Mouse (Mus musculus): ENCODE results near the gene Dnajb4.

Gene Dnajb4

GRCm38 (mm10) chr3:152180624-152181023 lies 29.5 kb downstream of the Dnajb4 start:
- in situ Hi-C loops (cut with MboI, MseI) = no loop called here

GRCm38 (mm10) chr3:152179285-152179684 lies 30.8 kb downstream of the Dnajb4 start:
- in situ Hi-C loops (cut with MboI, MseI) = no loop called here

DNA sequence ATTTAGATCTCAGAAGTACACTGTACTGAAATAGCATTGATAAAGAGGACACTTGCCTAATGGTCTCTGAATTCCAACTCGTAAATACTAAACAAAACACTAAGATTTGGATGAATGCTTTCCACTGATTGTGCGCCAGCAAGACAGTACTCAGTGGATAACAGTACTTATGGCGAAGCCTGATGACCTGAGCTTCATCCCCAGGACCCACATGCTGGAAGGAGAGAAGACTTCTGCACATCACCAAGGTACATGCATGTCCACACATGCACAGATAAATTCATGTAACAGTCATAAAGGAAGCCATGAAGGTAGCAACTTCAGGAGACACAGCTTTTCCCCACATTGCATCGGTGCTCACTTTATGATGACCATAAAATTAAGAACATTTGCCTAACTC lies 31.3 kb downstream of the Dnajb4 start:
- in situ Hi-C loops (cut with MboI, MseI) = no loop called here

DNA sequence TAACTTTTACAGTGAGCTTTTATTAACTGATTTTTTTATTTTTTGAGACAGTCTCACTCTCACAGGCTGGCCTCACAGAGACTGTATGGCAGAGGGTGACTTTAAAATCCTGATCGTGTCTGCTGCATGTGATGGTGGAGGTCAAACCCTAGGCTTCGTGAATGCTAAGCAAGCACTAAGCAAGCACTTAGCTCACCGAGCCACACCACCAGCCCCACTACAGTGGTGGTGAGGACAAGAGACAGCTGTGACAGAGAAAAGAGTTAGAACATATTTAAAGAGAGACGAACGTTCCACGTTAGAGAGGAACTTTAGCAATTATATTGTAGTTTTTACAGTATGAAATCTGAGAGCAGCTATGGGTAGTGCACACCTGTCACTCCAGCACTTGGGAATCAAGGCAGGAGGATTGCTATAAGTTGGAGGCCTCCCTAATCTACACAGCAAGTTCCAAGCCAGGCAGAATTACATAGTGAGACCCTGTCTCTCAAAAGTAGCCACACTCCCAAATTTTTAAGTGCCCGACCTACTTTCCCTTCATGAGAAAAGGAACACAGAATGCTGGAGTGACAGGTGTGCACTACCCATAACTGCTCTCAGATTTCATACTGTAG lies 37.7 kb downstream of the Dnajb4 start:
- in situ Hi-C loops (cut with MboI, MseI) = no loop called here

GRCm38 (mm10) chr3:152171862-152172261 lies 38.2 kb downstream of the Dnajb4 start:
- in situ Hi-C loops (cut with MboI, MseI) = no loop called here

DNA sequence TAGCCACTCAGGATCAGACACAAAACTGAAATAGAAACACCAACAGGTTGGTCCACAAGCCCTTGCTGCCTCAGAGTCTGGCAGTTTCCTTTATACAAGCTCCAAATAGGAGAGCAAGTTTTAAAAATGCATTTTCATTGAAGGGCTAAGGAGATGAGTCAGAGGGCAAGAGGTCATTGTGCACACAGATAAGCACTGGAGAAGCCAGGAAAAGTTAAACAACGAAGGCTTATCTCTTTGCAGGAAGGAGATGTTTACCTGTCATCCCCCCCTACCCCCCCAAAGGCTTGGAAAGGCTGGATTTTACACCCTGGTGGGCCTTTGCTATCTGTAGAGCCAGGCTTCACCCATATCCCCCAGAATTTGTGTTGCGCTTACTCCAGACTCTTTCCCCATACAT lies 38.9 kb downstream of the Dnajb4 start:
- in situ Hi-C loops (cut with MboI, MseI) = no loop called here

DNA sequence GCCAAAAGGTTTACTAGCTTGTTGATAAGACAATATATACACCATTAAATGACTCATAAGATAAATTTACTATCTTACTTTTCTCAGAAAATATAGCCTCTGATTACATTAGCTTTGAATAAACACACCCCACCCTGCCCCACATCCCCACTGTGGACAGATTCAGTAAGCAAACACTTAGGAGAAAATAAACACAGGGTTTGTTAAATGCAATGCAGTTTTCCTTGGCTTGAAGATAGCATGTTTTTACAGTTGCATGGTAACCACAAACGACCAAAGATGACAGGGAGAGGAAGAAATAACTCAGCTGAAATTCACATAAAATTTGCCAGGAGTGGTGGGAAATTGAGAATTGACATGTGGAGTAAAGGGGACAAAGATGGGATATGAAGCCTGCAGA lies 39.7 kb downstream of the Dnajb4 start:
- in situ Hi-C loops (cut with MboI, MseI) = no loop called here

DNA sequence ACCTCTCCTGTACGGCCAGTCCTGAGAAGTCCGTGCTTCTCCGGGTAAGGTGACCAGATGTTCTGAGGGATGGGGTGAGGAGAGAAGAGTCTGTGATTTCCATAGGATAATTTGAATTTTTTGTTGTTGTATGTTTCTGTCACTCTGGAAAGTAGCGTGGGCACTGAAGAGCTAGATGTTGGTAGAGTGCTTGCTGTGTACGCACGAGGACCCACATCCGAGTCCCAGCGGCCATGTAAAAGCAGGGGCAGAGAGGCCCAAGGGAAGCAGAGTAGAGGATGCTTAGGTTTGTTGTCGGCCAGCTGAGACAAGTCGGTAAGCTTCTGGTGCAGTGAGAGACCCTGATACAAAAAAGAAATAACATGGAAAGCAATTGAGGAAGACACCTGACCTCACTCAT lies 42.1 kb downstream of the Dnajb4 start:
- in situ Hi-C loops (cut with MboI, MseI) = loop anchor here in 1 of 2 experiments (10.0 kb wide), 1 partner anchor 547 kb away; the partner anchor contains the start of gene Pigk

DNA sequence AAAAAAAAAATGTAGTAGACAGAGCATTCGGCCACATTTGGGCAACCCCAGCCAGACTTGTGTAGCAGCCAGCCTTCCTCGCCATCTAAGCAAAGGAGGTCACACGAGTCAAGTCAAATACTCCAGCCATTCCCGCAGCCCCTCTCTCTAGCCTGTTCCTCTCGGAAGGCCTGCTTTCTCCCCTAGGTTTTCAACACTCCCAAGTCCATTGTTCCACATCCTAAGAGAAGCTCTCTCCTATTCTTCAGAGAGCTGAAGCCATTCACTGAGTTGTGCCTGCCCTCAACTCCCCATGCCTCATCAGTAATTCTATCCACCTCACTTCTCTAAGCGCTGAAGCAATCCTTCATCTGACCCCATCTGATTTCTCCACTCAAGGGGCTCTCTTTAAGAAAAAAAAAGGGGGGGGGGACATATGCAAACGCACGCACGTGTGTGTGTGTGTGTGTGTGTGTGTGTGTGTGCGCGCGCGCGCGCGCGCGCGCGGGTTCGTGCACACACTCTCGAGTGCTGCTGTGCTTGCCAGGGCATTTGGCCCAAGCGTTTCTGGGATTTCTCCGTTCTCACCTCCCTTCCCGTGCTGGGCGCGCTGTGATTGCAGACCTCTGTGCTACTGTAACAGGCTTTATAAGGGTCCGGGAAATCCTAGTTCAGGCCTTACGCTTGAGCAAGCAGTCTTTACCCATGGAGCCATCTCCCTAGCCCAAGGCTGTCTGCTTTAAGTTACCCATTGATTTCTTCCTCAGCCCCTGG lies 43.2 kb downstream of the Dnajb4 start:
- in situ Hi-C loops (cut with MboI, MseI) = loop anchor here in 1 of 2 experiments (10.0 kb wide), 1 partner anchor 548 kb away; the partner anchor contains the start of gene Pigk

GRCm38 (mm10) chr3:152166099-152166423 lies 44.0 kb downstream of the Dnajb4 start, which contains the start of gene Gipc2:
Gene Gipc2, minus strand, starts transcription at chr3:152166230.
- in situ Hi-C loops (cut with MboI, MseI) = loop anchor here in 1 of 2 experiments (10.0 kb wide), 1 partner anchor 549 kb away; the partner anchor contains the start of gene Pigk

- in situ Hi-C loops (cut with MboI, MseI) = loop anchor here in 1 of 2 experiments (10.0 kb wide), 1 partner anchor 549 kb away; the partner anchor contains the start of gene Pigk
Observed at GRCm38 (mm10) chr3:152165351-152166098, 44.6 kb downstream of the Dnajb4 start.

- in situ Hi-C loops (cut with MboI, MseI) = loop anchor here in 1 of 2 experiments (10.0 kb wide), 1 partner anchor 550 kb away; the partner anchor contains the start of gene Pigk
Observed at GRCm38 (mm10) chr3:152165014-152165350, 45.1 kb downstream of the Dnajb4 start.

GRCm38 (mm10) chr3:152163320-152163719 lies 46.8 kb downstream of the Dnajb4 start:
- in situ Hi-C loops (cut with MboI, MseI) = loop anchor here in 1 of 2 experiments (10.0 kb wide), 1 partner anchor 551 kb away; the partner anchor contains the start of gene Pigk

- in situ Hi-C loops (cut with MboI, MseI) = loop anchor here in 1 of 2 experiments (10.0 kb wide), 1 partner anchor 554 kb away; the partner anchor contains the start of gene Pigk
Observed at GRCm38 (mm10) chr3:152160607-152161006, 49.5 kb downstream of the Dnajb4 start.

DNA sequence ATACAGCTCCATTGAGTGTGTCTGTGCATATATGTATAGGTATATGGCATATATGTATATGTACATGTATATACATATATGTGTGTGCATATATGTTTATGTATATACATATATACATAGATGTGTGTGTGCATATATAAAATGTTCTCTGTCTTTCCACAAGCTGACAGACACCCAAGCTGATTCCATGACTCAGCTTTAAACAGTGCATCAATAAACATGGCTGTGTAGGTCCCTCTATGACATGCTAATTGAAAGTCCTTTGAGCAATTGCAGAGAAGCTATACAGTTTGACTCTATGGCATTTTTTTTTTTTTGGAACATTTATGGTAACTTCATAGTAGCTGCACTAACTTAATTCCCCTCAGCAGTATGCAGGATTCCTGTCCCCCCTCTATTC lies 50.8 kb downstream of the Dnajb4 start:
- in situ Hi-C loops (cut with MboI, MseI) = loop anchor here in 1 of 2 experiments (10.0 kb wide), 1 partner anchor 1585 kb away; no protein-coding TSS in a partner anchor

- in situ Hi-C loops (cut with MboI, MseI) = loop anchor here in 1 of 2 experiments (10.0 kb wide), 1 partner anchor 1586 kb away; no protein-coding TSS in a partner anchor
Observed at GRCm38 (mm10) chr3:152158344-152159291, 51.5 kb downstream of the Dnajb4 start.

DNA sequence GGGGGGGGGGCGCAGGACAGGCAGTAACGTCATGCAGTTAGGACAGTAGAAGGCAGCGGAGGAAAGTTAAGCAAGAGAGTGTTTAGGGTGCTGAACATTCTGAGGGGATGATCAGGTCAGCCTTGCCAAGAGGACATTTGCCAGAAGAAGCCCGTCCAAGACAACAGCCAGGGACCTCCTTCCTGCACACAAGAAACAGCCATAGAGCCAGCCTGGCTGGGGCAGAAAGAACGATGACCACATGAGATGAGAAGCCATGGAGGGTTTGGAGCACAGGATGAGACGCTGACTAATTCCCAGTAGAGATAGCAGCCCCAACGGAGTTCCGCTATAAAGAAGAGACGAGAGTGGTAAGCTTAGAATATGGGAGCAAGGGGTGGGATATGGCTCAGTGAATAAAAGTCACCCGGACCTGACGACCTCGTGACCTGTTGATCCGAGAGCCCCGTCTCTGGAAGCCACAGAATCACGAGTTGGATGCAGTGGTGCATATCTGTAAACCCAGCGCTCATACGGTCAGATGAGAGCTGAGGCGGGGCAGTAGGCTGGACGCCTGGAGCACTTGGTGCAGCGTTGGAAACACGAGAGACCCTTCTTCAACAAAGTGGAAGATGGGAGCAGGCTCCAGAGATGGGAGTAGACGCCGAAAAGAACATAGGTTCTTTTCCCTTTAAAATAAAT lies 53.1 kb downstream of the Dnajb4 start:
- in situ Hi-C loops (cut with MboI, MseI) = loop anchor here in 1 of 2 experiments (10.0 kb wide), 1 partner anchor 1588 kb away; no protein-coding TSS in a partner anchor

- in situ Hi-C loops (cut with MboI, MseI) = loop anchor here in 1 of 2 experiments (10.0 kb wide), 1 partner anchor 1589 kb away; no protein-coding TSS in a partner anchor
Observed at GRCm38 (mm10) chr3:152155296-152155948, 54.7 kb downstream of the Dnajb4 start.

- in situ Hi-C loops (cut with MboI, MseI) = loop anchor here in 1 of 2 experiments (10.0 kb wide), 1 partner anchor 1591 kb away; no protein-coding TSS in a partner anchor
Observed at GRCm38 (mm10) chr3:152154095-152154494, 56.0 kb downstream of the Dnajb4 start.
